Mouse (Mus musculus): ENCODE measurements at regions not wholly inside any gene's neighbourhood (a gene's known extent, or its start where the extent isn't known, plus 50 kb on each side); places are given as distances from the start of the nearest gene placed in this dataset.

GRCm38 (mm10) chr9:43628786-43629185 lies 115.0 kb upstream of the Nectin1 start:
- DNase-seq, result no peak

GRCm38 (mm10) chr9:43636372-43636965 lies 107.3 kb upstream of the Nectin1 start:
- DNase-seq, result no peak

GRCm38 (mm10) chr9:43658186-43658585 lies 85.6 kb upstream of the Nectin1 start:
- DNase-seq, result no peak

GRCm38 (mm10) chr9:43659237-43659636 lies 84.5 kb upstream of the Nectin1 start:
- no peak for DNase-seq

- DNase-seq, result no peak
Measured at GRCm38 (mm10) chr9:43660151-43660550, 83.6 kb upstream of the Nectin1 start.

- DNase-seq, result no peak
Measured at GRCm38 (mm10) chr9:43660896-43661563, 82.8 kb upstream of the Nectin1 start.

- DNase-seq, result no peak
Measured at GRCm38 (mm10) chr9:43661646-43662045, 82.1 kb upstream of the Nectin1 start.

- no peak for DNase-seq
Measured at GRCm38 (mm10) chr9:43667386-43667785, 76.4 kb upstream of the Nectin1 start.

- DNase-seq, result no peak
Measured at GRCm38 (mm10) chr9:43667974-43668373, 75.8 kb upstream of the Nectin1 start.

- no peak for DNase-seq
Measured at GRCm38 (mm10) chr9:43668731-43669130, 75.1 kb upstream of the Nectin1 start.

GRCm38 (mm10) chr9:43670563-43670962 lies 73.2 kb upstream of the Nectin1 start:
- DNase-seq, result no peak

GRCm38 (mm10) chr9:43673171-43673680 lies 70.6 kb upstream of the Nectin1 start:
- DNase-seq, result no peak

- no peak for DNase-seq
Measured at GRCm38 (mm10) chr9:43674321-43674720, 69.5 kb upstream of the Nectin1 start.

- DNase-seq, result no peak
Measured at GRCm38 (mm10) chr9:43676011-43676410, 67.8 kb upstream of the Nectin1 start.

- no peak for DNase-seq
Measured at GRCm38 (mm10) chr9:43679331-43679730, 64.5 kb upstream of the Nectin1 start.

GRCm38 (mm10) chr9:43681317-43681716 lies 62.5 kb upstream of the Nectin1 start:
- DNase-seq, result no peak

- no peak for DNase-seq
Measured at GRCm38 (mm10) chr9:43682102-43682501, 61.7 kb upstream of the Nectin1 start.

GRCm38 (mm10) chr9:43684596-43684995 lies 59.2 kb upstream of the Nectin1 start:
- no peak for DNase-seq

GRCm38 (mm10) chr9:43692015-43692414 lies 51.8 kb upstream of the Nectin1 start:
- DNase-seq, result no peak

GRCm38 (mm10) chr9:43692538-43692937 lies 51.2 kb upstream of the Nectin1 start:
- no peak for DNase-seq
